Mouse (Mus musculus) megakaryocyte, embryonic 14.5 days (primary cell): Measurements from ENCODE around the gene Hacd4. TPM values are rescaled to one million over a fixed set of nuclear protein-coding genes. Genes with fewer than 3 reads are reported as not detected.
"Not testable (repeated sequence)": the region's sequence is repeated elsewhere in the genome, so short reads cannot be mapped to it uniquely, and the experiment has no call there.

Experiments used
- H3K27me3 ChIP-seq: replicated peaks from 2 replicates; pipeline ENCODE3; 2012; ENCODE audit warnings: inconsistent platforms
- H3K36me3 ChIP-seq: replicated peaks from 2 replicates; pipeline ENCODE3; 2012; ENCODE audit warnings: low read length, inconsistent platforms, mixed read lengths
- H3K4me1 ChIP-seq: 2 replicates; pipeline ENCODE4 v1.6.1; 2012; ENCODE audit warnings: inconsistent platforms
- H3K4me3 ChIP-seq: replicated peaks from 2 replicates; pipeline ENCODE3; 2012; ENCODE audit warnings: moderate library complexity, mild to moderate bottlenecking, inconsistent platforms
- H3K9me3 ChIP-seq: 2 replicates; pipeline ENCODE4 v1.6.1; 2012; ENCODE audit warnings: inconsistent platforms
- FLI1 ChIP-seq: IDR thresholded peaks from 2 replicates; pipeline ENCODE4 v1.6.1; 2012; ENCODE audit warnings: low read length, inconsistent platforms, mixed read lengths
- GATA1 ChIP-seq: IDR thresholded peaks from 3 replicates; pipeline ENCODE4 v1.6.1; 2012; ENCODE audit warnings: mixed read lengths, low read length, inconsistent platforms, borderline replicate concordance
- polyA plus RNA-seq: library from polyadenylated mRNA; stranded (reverse); fragments of >175 nt; gene quantifications from 2 replicates; pipeline ENCODE4 v1.2.3, GENCODE M21; 2012; ENCODE audit warnings: low replicate concordance; ENCODE audit not compliant: insufficient read depth

The Hacd4 gene
- polyA plus RNA-seq, 1 experiment = 5.1 TPM

GRCm38 (mm10) chr4:88406887-88407696 is 31.6 kb downstream of the Hacd4 start:
- H3K27me3 ChIP-seq = no peaks in the 10 kb centered on the region
- no peak overlapping the region for H3K4me3 ChIP-seq
- TF ChIP-seq FLI1 (no peak), GATA1 (no peak)
- H3K36me3 ChIP-seq = peaks cover 66% of the 10 kb centered on the region
- H3K4me1 ChIP-seq = peaks cover 12% of the 10 kb centered on the region
- H3K9me3 ChIP-seq = no peaks in the 10 kb centered on the region

- Histone ChIP-seq H3K36me3 (peaks cover 37% of the 10 kb centered on the region), H3K4me3 (no peak overlapping the region), H3K9me3 (no peaks in the 10 kb centered on the region), H3K27me3 (no peaks in the 10 kb centered on the region), H3K4me1 (peaks cover 12% of the 10 kb centered on the region)
- no peak for TF ChIP-seq FLI1
- no peak for TF ChIP-seq GATA1
Observed at GRCm38 (mm10) chr4:88402884-88403283, 35.8 kb downstream of the Hacd4 start.

- Histone ChIP-seq H3K27me3 (no peaks in the 10 kb centered on the region), H3K4me3 (no peak overlapping the region), H3K4me1 (no peaks in the 10 kb centered on the region), H3K36me3 (peaks cover 28% of the 10 kb centered on the region), H3K9me3 (no peaks in the 10 kb centered on the region)
- TF ChIP-seq FLI1 (no peak), GATA1 (no peak)
Observed at GRCm38 (mm10) chr4:88400992-88401313, 37.8 kb downstream of the Hacd4 start.

- Histone ChIP-seq H3K36me3 (peaks cover 28% of the 10 kb centered on the region), H3K27me3 (no peaks in the 10 kb centered on the region), H3K9me3 (no peaks in the 10 kb centered on the region), H3K4me3 (no peak overlapping the region), H3K4me1 (no peaks in the 10 kb centered on the region)
- no peak for TF ChIP-seq GATA1
Observed at GRCm38 (mm10) chr4:88400302-88400991, 38.3 kb downstream of the Hacd4 start.

GRCm38 (mm10) chr4:88396995-88397521 is 41.7 kb downstream of the Hacd4 start:
- Histone ChIP-seq H3K4me3 (no peak overlapping the region), H3K27me3 (no peaks in the 10 kb centered on the region), H3K4me1 (no peaks in the 10 kb centered on the region), H3K9me3 (no peaks in the 10 kb centered on the region), H3K36me3 (peaks cover 40% of the 10 kb centered on the region)
- TF ChIP-seq FLI1 (no peak), GATA1 (no peak)

GRCm38 (mm10) chr4:88395717-88396116 is 43.0 kb downstream of the Hacd4 start:
- no peaks in the 10 kb centered on the region for H3K9me3 ChIP-seq
- peaks cover 35% of the 10 kb centered on the region for H3K36me3 ChIP-seq
- H3K4me1 ChIP-seq = peaks cover 7% of the 10 kb centered on the region
- H3K4me3 ChIP-seq = no peak overlapping the region
- no peaks in the 10 kb centered on the region for H3K27me3 ChIP-seq
- TF ChIP-seq GATA1 = no peak
- TF ChIP-seq FLI1 = no peak

- not testable (repeated sequence) for H3K4me1 ChIP-seq
Observed at GRCm38 (mm10) chr4:88390596-88390995, 48.1 kb downstream of the Hacd4 start.

GRCm38 (mm10) chr4:88390036-88390435 is 48.7 kb downstream of the Hacd4 start:
- Histone ChIP-seq H3K4me3 (no peak overlapping the region), H3K36me3 (peaks cover 27% of the 10 kb centered on the region), H3K9me3 (no peaks in the 10 kb centered on the region), H3K27me3 (no peaks in the 10 kb centered on the region), H3K4me1 (peaks cover 9% of the 10 kb centered on the region)
- TF ChIP-seq FLI1 = no peak
- TF ChIP-seq GATA1 = no peak

More at GRCm38 (mm10) chr4:88390596-88390995, 48.1 kb downstream of the Hacd4 start:
- H3K4me3 ChIP-seq, H3K9me3 ChIP-seq, H3K27me3 ChIP-seq: not testable (repeated sequence)
- peaks cover 29% of the 10 kb centered on the region for H3K36me3 ChIP-seq

- no peak overlapping the region for H3K4me3 ChIP-seq
- H3K9me3 ChIP-seq = no peaks in the 10 kb centered on the region
- H3K27me3 ChIP-seq = no peaks in the 10 kb centered on the region
- TF ChIP-seq GATA1 (no peak), FLI1 (no peak)
- H3K4me1 ChIP-seq = peaks cover 7% of the 10 kb centered on the region; the same call in 1 of the 2 replicates
- peaks cover 19% of the 10 kb centered on the region for H3K36me3 ChIP-seq
Observed at GRCm38 (mm10) chr4:88372293-88373224, 66.2 kb downstream of the Hacd4 start.
